Mouse (Mus musculus): ENCODE measurements around the gene Fbxo46. TPM values are rescaled to one million over a fixed set of nuclear protein-coding genes. Genes with fewer than 3 reads are reported as not detected.
A peak's percentile ranks its signal among the peaks of the same experiment; 100 is the strongest.

The Fbxo46 gene
- total RNA-seq, 2 experiments from 2014 or later, result 11.0 to 14.0 TPM

- peak; percentile 41 to 52 for DNase-seq (ENCODE audit: low spot score in 2 of 2)
These were observed 27.1 kb upstream of the Fbxo46 start for GRCm38 (mm10) chr7:19092381-19093173.

GRCm38 (mm10) chr7:19093174-19093521 is 26.5 kb upstream of the Fbxo46 start:
- DNase-seq (ENCODE audit: low spot score in 2 of 2), result peak; percentile 73 to 76

- DNase-seq (ENCODE audit: low spot score in 2 of 2), result peak; percentile 79 to 88
These were observed 25.9 kb upstream of the Fbxo46 start for GRCm38 (mm10) chr7:19093537-19094385.

GRCm38 (mm10) chr7:19094471-19094825 is 25.2 kb upstream of the Fbxo46 start, which contains the start of gene Six5:
Gene Six5 (plus strand): TSS chr7:19094594.
- DNase-seq (ENCODE audit: low spot score in 2 of 2), result no peak

GRCm38 (mm10) chr7:19094826-19095750 is 24.6 kb upstream of the Fbxo46 start:
- DNase-seq (ENCODE audit: low spot score in 2 of 2), result no peak

- DNase-seq (ENCODE audit: low spot score in 2 of 2), result no peak
These were observed 23.9 kb upstream of the Fbxo46 start for GRCm38 (mm10) chr7:19095751-19096110.

GRCm38 (mm10) chr7:19096421-19096976 is 23.2 kb upstream of the Fbxo46 start:
- DNase-seq (ENCODE audit: low spot score in 2 of 2), result no peak

GRCm38 (mm10) chr7:19097217-19097616 is 22.4 kb upstream of the Fbxo46 start:
- DNase-seq (ENCODE audit: low spot score in 2 of 2), result no peak

GRCm38 (mm10) chr7:19097863-19098262 is 21.8 kb upstream of the Fbxo46 start:
- DNase-seq (ENCODE audit: low spot score in 2 of 2), result no peak

- no peak for DNase-seq (ENCODE audit: low spot score in 2 of 2)
These were observed 20.8 kb upstream of the Fbxo46 start for GRCm38 (mm10) chr7:19098811-19099210.

- no peak for DNase-seq (ENCODE audit: low spot score in 2 of 2)
These were observed 19.4 kb upstream of the Fbxo46 start for GRCm38 (mm10) chr7:19100290-19100689.

GRCm38 (mm10) chr7:19103741-19104140 is 15.9 kb upstream of the Fbxo46 start:
- DNase-seq (ENCODE audit: low spot score in 2 of 2), result no peak

GRCm38 (mm10) chr7:19104486-19104885 is 15.2 kb upstream of the Fbxo46 start:
- DNase-seq (ENCODE audit: low spot score in 2 of 2), result no peak

GRCm38 (mm10) chr7:19107436-19107835 is 12.2 kb upstream of the Fbxo46 start:
- no peak for DNase-seq (ENCODE audit: low spot score in 2 of 2)

- DNase-seq (ENCODE audit: low spot score in 2 of 2), result no peak
These were observed 10.1 kb upstream of the Fbxo46 start for GRCm38 (mm10) chr7:19109565-19109964.

- peak in 1 of 2 experiments; percentile 47 for DNase-seq (ENCODE audit: low spot score in 2 of 2)
These were observed 1.5 kb upstream of the Fbxo46 start, which contains the start of gene Gm4969 for GRCm38 (mm10) chr7:19118028-19118771. Gene Gm4969 (minus strand): TSS chr7:19118368.

GRCm38 (mm10) chr7:19119083-19119482 is 576 bp upstream of the Fbxo46 start:
- DNase-seq (ENCODE audit: low spot score in 2 of 2), result no peak

- DNase-seq (ENCODE audit: low spot score in 2 of 2), result no peak
These were observed 2.0 kb downstream of the Fbxo46 start for GRCm38 (mm10) chr7:19121686-19122085.

- DNase-seq (ENCODE audit: low spot score in 2 of 2), result no peak
These were observed 5.1 kb downstream of the Fbxo46 start for GRCm38 (mm10) chr7:19124713-19125112.

GRCm38 (mm10) chr7:19127744-19128143 is 8.1 kb downstream of the Fbxo46 start:
- no peak for DNase-seq (ENCODE audit: low spot score in 2 of 2)

All from layer of hippocampus, postnatal 14 days (tissue).